Comparison of ENCODE assay signal across 29 mouse cellular contexts in genomic region chr13:60740248-60740647, GRCm38 (mm10). TPM values are rescaled to one million over a fixed set of nuclear protein-coding genes. Genes with fewer than 3 reads are reported as not detected.
DNase-seq lines count a peak whose midpoint lies in the region; ATAC-seq and TF ChIP-seq lines count a peak whose summit lies in the region.
"Had no signal": no experiment of that assay in that cellular context is flagged by ENCODE, and none has a peak within 500 bp of the region (broad histone marks: within the 10 kb centered on the region; RNA-seq: fewer than 3 reads in every experiment).

No protein-coding gene starts in this region.

- H3K4me3 ChIP-seq in gastrocnemius, adult 2 months = no peak overlapping the region
- no peak overlapping the region for H3K4me3 ChIP-seq in liver, embryonic 12.5 days
- H3K4me3 ChIP-seq in forebrain, embryonic 11.5 days (ENCODE audit: low read depth, low read length) = no peak overlapping the region
- H3K4me3 ChIP-seq: embryonic facial prominence, embryonic 12.5 days; hindbrain, embryonic 12.5 days; limb, embryonic 15.5 days; midbrain, embryonic 12.5 days; myocyte; neural tube, embryonic 15.5 days had no signal

- intact Hi-C loops in gastrocnemius, adult 2 months (cut with DNase I) = no loop called here

- no peak overlapping the region for H3K27ac ChIP-seq in gastrocnemius, adult 2 months
- H3K27ac ChIP-seq in liver, embryonic 12.5 days = no peak overlapping the region
- no peak overlapping the region for H3K27ac ChIP-seq in forebrain, embryonic 11.5 days (ENCODE audit: low read depth, low read length)
- H3K27ac ChIP-seq: embryonic facial prominence, embryonic 12.5 days; hindbrain, embryonic 12.5 days; limb, embryonic 15.5 days; midbrain, embryonic 12.5 days; neural tube, embryonic 15.5 days had no signal

- no peak for ATAC-seq in liver, embryonic 12.5 days
- no peak for ATAC-seq in forebrain, embryonic 11.5 days (replicated peaks; ENCODE audit: low FRiP score)
- ATAC-seq: forebrain, postnatal 0 days; intestine, embryonic 16.5 days had no signal

- peaks cover 20% of the 10 kb centered on the region for H3K36me3 ChIP-seq in liver, embryonic 12.5 days
- no peaks in the 10 kb centered on the region; the same call in 1 of the 2 replicates for H3K36me3 ChIP-seq in forebrain, embryonic 11.5 days (ENCODE audit: control insufficient read depth, insufficient read depth, low read length)
- H3K36me3 ChIP-seq: G1E had no signal

- DNase-seq in gastrocnemius, adult 2 months = peak; percentile 12
- DNase-seq in gastrocnemius, adult 8-10 months (ENCODE audit: low spot score in 2 of 2) = no peak
- DNase-seq in liver (peak; percentile 46), 416B (ENCODE audit: low read depth) (peak; percentile 55), R1 (ENCODE audit: low read depth, low spot score) (peak; percentile 64)
- no peak for DNase-seq in adrenal gland, adult 8-10 months
- DNase-seq in forebrain, embryonic 11.5 days (ENCODE audit: low spot score) = no peak
- DNase-seq: adrenal gland, postnatal 10 days; cerebellum, adult 2 months; forebrain, postnatal 0 days; gastrocnemius, postnatal 14 days; kidney, postnatal 25 days; lung, postnatal 14 days; right cerebral cortex, postnatal 4 days had no signal

- H3K4me1 ChIP-seq in liver, embryonic 12.5 days = peaks cover 61% of the 10 kb centered on the region
- no peaks in the 10 kb centered on the region for H3K4me1 ChIP-seq in forebrain, embryonic 11.5 days (replicated peaks; ENCODE audit: control insufficient read depth, insufficient read depth, low read length)

- no peaks in the 10 kb centered on the region for H3K27me3 ChIP-seq in liver, embryonic 12.5 days (replicated peaks)
- H3K27me3 ChIP-seq in forebrain, embryonic 11.5 days (ENCODE audit: control insufficient read depth, insufficient read depth, low read length) = no peaks in the 10 kb centered on the region
- H3K27me3 ChIP-seq: embryonic facial prominence, embryonic 12.5 days; hindbrain, embryonic 12.5 days; limb, embryonic 15.5 days; midbrain, embryonic 12.5 days; neural tube, embryonic 15.5 days had no signal

- no peaks in the 10 kb centered on the region for H3K9me3 ChIP-seq in liver, embryonic 12.5 days (replicated peaks)
- no peaks in the 10 kb centered on the region for H3K9me3 ChIP-seq in forebrain, embryonic 11.5 days (ENCODE audit: control insufficient read depth, low read length)
- H3K9me3 ChIP-seq: embryonic facial prominence, embryonic 12.5 days; hindbrain, embryonic 12.5 days; limb, embryonic 15.5 days; midbrain, embryonic 12.5 days; neural tube, embryonic 15.5 days had no signal

- H3K4me2 ChIP-seq in liver, embryonic 12.5 days = no peak overlapping the region
- no peak overlapping the region for H3K4me2 ChIP-seq in forebrain, embryonic 11.5 days (ENCODE audit: low read depth, low read length, severe bottlenecking)
- H3K4me2 ChIP-seq: embryonic facial prominence, embryonic 12.5 days; hindbrain, embryonic 12.5 days; limb, embryonic 15.5 days; midbrain, embryonic 12.5 days; neural tube, embryonic 15.5 days had no signal

- peak; percentile 18; the same call in 1 of the 2 replicates for TF ChIP-seq CTCF in gastrocnemius, adult 2 months (IDR thresholded peaks at IDR 0.05)

- WGBS in liver, embryonic 12.5 days (ENCODE audit: insufficient replicate concordance) = 81% methylated on average over 6 of the region's 6 CpGs
- 87% methylated on average over 6 of the region's 6 CpGs for WGBS in forebrain, embryonic 11.5 days

- H3K9ac ChIP-seq in liver, embryonic 12.5 days = no peak overlapping the region
- no peak overlapping the region for H3K9ac ChIP-seq in forebrain, embryonic 11.5 days (ENCODE audit: low read length)
- H3K9ac ChIP-seq: embryonic facial prominence, embryonic 12.5 days; forebrain, postnatal 0 days; hindbrain, embryonic 12.5 days; limb, embryonic 15.5 days; midbrain, embryonic 12.5 days; neural tube, embryonic 15.5 days had no signal

RNA-seq across cellular contexts. Expression of gene BC051665, which starts 45.9 kb away (rescaled TPM):
- total RNA-seq in gastrocnemius, adult 2 months (2021) = not detected
- not detected for total RNA-seq in gastrocnemius, adult 8-10 months (2022)
- polyA plus RNA-seq in liver, embryonic 12.5 days (2016; fragmentation: Nextera tagmentation; extraction: Ambion mirVana) = not detected in 2 replicates
- total RNA-seq in adrenal gland, adult 8-10 months (2022) = not detected
- not detected in 2 replicates for polyA plus RNA-seq in forebrain, embryonic 11.5 days (2014; fragmentation: Nextera tagmentation; extraction: Ambion mirVana)
- total RNA-seq: adrenal gland, postnatal 10 days; common myeloid progenitor, adult 5-6 weeks; forebrain, postnatal 0 days; G1E; gastrocnemius, postnatal 14 days; heart, adult 8-10 months; layer of hippocampus, postnatal 10 days; left cerebral cortex, postnatal 25 days had no signal
- polyA plus RNA-seq: cerebellum, adult 2 months; embryonic facial prominence, embryonic 12.5 days; forebrain, postnatal 0 days; G1E; heart, postnatal 0 days; hindbrain, embryonic 12.5 days; intestine, embryonic 16.5 days; limb, embryonic 15.5 days; midbrain, embryonic 12.5 days; myocyte; neural tube, embryonic 15.5 days; urinary bladder, adult 2 months had no signal

Comparison
In these comparisons a context has a peak if more than half of its experiments do, and no peak if none do; other contexts are left out.
1. DNase-seq: peak in gastrocnemius, adult 2 months (single experiment), liver (single experiment), 416B (single experiment) and R1 (single experiment); none in gastrocnemius, adult 8-10 months (0 of 2), adrenal gland, adult 8-10 months (single experiment) and forebrain, embryonic 11.5 days (single experiment).